Mouse (Mus musculus): ENCODE data around the gene Gpc5.

The Gpc5 gene

GRCm38 (mm10) chr14:115106326-115106725 is 14.3 kb downstream of the Gpc5 start:
- DNase-seq (ENCODE audit: low read depth): no peak

DNA sequence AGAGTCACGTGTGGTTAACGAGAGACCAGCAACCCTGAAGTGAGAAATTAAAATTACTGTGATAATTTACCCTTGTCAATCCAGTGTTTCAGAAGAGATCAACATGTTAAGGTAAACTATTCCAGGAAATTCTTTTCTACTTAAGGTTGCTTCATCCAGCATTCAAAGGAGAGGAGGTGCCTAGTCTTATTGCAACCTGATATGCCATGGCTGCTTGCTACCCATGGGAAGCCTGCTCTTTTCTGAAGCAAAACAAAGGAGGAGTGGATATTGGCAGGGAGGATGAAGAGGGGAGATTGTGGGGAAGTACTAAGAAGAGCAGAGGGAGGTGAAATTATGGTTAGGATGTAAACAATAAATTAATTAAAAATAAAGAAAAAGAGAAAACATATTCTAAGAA is 15.5 kb downstream of the Gpc5 start:
- no peak for DNase-seq (ENCODE audit: low read depth)

DNA sequence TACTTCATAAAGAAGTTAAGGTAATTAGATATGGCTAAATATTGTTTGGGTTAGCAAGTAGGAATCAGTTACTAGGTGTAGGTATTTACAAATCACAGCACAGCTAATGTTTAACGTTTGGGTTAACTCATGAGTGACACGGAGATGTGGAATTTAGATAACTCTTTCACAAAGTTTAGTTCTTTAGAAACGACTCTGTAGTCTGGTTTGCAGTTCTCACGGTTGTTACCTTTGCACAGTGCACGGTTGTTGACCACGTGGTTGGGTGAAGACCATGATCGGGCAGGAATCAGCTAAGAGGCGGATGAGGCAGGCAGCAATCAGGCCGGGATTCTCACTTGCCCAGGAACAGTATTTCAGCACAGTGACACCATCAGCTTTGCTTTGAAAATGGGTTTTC is 26.6 kb downstream of the Gpc5 start:
- DNase-seq (ENCODE audit: low read depth): no peak

DNA sequence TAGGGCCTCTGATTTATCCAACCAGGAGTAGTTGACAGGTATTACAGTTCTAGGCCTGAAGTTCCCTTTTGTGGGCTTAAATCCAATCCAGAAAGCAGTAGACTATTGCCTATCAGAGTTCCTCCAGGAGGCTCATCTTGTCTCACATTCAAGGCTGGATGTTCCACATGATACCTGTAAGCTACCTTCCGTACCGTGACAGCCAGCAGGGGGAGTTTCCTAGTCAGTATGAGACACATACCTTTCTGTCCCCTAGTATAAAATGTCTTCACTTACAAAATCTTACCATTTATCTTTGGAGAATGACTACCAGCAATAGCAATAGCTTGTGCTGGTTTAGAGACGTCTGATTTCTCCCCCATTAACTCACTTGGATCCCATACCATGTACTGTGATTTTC is 56.8 kb downstream of the Gpc5 start:
- no peak for DNase-seq (ENCODE audit: low read depth)

DNA sequence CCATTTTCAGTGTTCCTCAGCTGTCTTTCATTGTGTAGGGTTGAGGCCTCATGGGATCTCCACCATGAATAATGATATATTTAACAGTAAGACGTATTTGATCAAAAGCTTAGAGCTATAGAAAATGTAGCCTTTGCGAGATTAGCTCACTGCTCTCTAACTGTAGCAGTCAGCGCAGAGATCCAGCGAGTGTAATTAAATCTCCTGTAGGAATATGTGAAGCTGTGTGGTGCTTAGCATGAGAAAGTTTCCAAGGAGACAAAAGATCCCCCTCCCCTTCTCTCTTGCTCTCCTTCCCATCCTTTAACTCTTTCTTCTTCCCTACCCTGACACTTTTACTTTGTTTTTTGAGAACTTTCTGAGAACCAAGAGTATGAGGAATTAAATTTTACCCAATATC is 64.6 kb downstream of the Gpc5 start:
- no peak for DNase-seq (ENCODE audit: low read depth)

GRCm38 (mm10) chr14:115177322-115177836 is 85.4 kb downstream of the Gpc5 start:
- DNase-seq (ENCODE audit: low read depth): no peak

GRCm38 (mm10) chr14:115179925-115180324 is 87.9 kb downstream of the Gpc5 start:
- DNase-seq (ENCODE audit: low read depth): no peak

DNA sequence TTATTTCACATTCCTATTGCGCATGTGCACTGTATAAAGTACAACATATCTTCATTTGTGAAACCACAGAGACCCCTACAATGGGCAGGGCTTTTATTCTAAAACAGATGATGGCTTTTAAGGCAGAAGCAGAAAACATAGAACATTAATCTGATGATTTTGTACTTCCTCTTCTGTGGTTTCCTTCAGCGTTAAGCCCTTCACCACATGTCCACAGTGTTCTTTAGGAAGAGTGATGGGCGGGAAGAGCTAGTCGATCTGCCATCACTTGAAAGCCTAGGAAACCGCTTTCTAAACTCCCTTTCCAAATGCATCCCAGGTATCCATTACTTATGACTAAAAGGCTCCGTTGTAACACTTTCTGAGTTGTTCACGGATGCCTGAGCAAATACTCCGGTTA is 96.2 kb downstream of the Gpc5 start:
- DNase-seq (ENCODE audit: low read depth): no peak

GRCm38 (mm10) chr14:115228075-115228474 is 136.1 kb downstream of the Gpc5 start:
- DNase-seq (ENCODE audit: low read depth): no peak

- DNase-seq (ENCODE audit: low read depth): no peak
Observed at GRCm38 (mm10) chr14:115236387-115236786, 144.4 kb downstream of the Gpc5 start.

GRCm38 (mm10) chr14:115240621-115241373 is 148.8 kb downstream of the Gpc5 start:
- no peak for DNase-seq (ENCODE audit: low read depth)

GRCm38 (mm10) chr14:115250537-115250936 is 158.5 kb downstream of the Gpc5 start:
- DNase-seq (ENCODE audit: low read depth): no peak

DNA sequence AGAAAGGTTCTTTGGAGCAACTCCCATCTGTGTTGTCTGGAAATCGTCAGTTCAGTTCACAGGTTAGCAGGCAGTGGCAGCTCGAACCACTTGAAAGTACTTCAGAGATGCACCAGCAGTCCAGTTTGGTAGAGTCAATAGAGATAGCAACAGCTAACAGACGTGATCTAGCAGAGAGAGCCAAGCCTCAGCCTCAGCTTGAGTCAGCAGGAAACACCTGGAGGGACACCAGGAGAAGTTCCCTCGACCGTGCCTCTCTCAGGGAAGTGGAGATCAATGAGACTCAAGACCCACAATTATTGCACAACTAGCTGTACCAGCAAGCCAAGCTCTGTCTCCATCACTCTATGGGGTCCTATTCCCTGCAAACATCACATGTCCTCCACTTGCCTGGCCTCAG is 159.8 kb downstream of the Gpc5 start:
- DNase-seq (ENCODE audit: low read depth): no peak

DNA sequence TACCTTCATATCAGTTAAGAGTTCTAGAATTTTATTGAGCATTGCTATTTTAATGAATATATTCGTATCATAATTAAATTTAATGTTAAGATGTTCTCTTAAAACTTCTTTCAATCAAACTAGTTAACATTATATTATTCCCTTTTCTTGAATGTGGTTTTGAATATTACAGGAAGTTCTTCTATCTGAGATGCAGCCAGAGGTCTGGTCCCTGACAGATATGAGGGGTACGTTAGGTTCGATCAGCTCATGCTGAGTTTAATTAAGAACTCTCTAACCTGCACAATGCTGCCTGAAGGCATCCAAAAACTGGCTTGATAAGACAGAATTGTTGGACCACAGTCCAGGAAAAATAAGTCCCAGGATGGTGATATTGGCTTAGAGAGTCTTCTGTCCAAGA is 161.1 kb downstream of the Gpc5 start:
- DNase-seq (ENCODE audit: low read depth): no peak

DNA sequence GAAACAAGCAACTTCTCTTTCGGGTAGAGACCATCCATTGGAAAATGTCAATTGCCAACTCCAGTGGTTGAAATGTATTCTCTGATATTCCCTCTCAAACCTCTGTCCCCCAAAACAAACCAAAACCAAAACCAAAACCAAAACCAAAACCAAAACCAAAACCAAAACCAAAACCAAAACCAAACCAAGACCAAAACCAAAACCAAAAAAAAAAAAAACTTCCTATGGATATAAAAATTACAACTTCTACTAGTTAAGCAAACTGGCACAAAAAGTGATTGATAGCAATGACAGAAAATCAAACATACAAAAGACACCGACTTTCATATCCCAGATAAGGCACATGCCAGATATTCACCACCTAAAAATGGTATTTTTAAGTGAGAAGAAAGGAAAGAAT is 161.7 kb downstream of the Gpc5 start:
- DNase-seq (ENCODE audit: low read depth): no peak

GRCm38 (mm10) chr14:115269703-115270402 is 177.8 kb downstream of the Gpc5 start:
- no peak for DNase-seq (ENCODE audit: low read depth)

DNA sequence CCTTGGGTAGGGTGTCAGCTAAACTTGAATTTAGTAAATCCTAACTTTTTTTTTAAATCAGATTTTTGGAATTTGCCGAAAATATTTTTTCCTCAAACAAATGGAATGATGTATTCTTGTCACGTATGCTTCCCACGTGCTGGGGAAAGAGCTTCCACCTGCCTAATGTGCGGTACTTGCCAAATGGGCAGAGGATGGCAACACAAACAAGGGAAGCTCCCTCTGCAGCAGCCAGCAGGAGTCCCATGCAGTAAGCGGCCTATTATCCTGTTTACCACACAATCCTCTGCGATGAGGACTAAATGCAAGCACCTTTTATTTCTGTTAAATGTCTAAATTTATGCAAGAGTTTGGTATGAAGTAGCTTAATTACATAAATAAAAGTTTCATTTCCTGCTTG is 178.4 kb downstream of the Gpc5 start:
- DNase-seq (ENCODE audit: low read depth): no peak

DNA sequence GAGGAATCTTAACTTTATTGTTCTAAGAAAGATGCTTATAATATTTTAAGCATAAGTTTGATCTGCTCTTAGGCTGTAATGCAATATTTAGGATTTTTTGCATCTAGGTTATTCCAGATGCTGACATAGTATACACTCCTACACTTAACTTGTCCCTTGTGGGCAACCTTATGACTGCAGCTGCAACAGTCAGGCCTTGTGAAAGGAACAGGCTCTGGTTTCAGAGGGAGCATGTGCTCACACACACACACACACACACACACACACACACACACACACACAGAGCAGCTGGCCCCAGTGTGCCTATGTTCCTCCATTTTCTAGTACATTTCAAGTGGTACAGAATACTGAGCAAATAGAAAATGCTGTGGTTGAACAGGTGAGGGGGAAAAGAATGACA is 190.8 kb downstream of the Gpc5 start:
- no peak for DNase-seq (ENCODE audit: low read depth)

DNA sequence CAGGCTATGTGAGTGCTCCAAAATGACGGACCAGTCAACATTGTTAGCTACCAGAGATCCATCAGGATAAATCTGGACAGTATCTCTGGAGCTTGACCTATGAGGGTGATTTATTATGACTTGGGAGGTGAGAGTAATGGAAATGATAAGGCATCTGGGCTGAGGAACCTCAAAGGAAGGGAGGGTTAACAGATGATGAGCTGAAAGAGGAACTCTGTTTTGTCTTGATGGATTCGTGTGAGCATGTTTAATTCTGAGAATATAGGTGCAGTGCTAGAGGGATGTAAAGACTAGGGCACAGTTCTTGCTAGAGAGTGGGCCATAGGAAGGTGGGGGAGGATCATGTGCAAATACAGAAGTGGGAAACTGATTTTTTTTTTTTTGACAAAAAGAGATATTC is 232.2 kb downstream of the Gpc5 start:
- no peak for DNase-seq (ENCODE audit: low read depth)

- no peak for DNase-seq (ENCODE audit: low read depth)
Observed at GRCm38 (mm10) chr14:115326426-115326825, 234.4 kb downstream of the Gpc5 start.

- no peak for DNase-seq (ENCODE audit: low read depth)
Observed at GRCm38 (mm10) chr14:115339084-115339483, 247.1 kb downstream of the Gpc5 start.

DNA sequence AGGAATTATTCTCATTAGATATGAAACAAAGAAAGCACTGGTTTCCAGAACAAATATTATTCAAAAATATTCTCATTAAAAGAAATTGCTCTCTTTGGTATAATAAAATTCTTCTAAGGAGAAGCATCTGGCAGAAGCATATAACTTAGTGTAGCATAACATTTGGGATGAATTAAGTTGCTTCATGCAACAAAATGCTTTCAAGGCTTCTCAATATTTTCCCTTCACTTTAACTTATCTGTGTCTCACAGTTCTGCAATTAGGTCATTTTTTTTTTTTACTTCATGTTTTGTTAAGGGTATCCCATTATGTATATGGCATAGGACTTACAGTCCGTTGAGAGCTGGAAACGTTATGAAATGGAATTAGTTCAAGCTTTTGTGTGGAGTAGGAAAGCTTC is 250.6 kb downstream of the Gpc5 start:
- DNase-seq (ENCODE audit: low read depth): no peak

- no peak for DNase-seq (ENCODE audit: low read depth)
Observed at GRCm38 (mm10) chr14:115349448-115349847, 257.4 kb downstream of the Gpc5 start.

All from fibroblast of lung, adult 2 months (primary cell).